Mouse (Mus musculus) neural tube, embryonic 11.5 days (tissue): ENCODE data around the gene Wfdc8. TPM values are rescaled to one million over a fixed set of nuclear protein-coding genes. Genes with fewer than 3 reads are reported as not detected.

Source experiments
- ATAC-seq: fragments of 200-750 bp; cut with Nextera tagmentation; 2 replicates; pipeline ENCODE4 v1.8.0; 2017; ENCODE audit warnings: moderate number of reproducible peaks, mild to moderate bottlenecking, moderate TSS enrichment, moderate library complexity; ENCODE audit not compliant: insufficient read depth, low FRiP score, low TSS enrichment
- DNase-seq: peaks from one replicate; pipeline ENCODE4 v3.0.0-alpha.2; 2015; ENCODE audit warnings: low spot score
- H3K27ac ChIP-seq: fragments of 300-500 bp; sonication (generic); 2 replicates; pipeline ENCODE4 v1.5.1; 2014; ENCODE audit warnings: low read depth, mild to moderate bottlenecking, low read length
- H3K27me3 ChIP-seq: fragments of 300-500 bp; sonication (generic); 2 replicates; pipeline ENCODE4 v1.6.1; 2014; ENCODE audit warnings: mild to moderate bottlenecking, low read length, mixed read lengths; ENCODE audit not compliant: control insufficient read depth, insufficient read depth
- H3K36me3 ChIP-seq: fragments of 300-500 bp; sonication (generic); 2 replicates; pipeline ENCODE4 v1.6.1; 2014; ENCODE audit warnings: mild to moderate bottlenecking, low read length, moderate library complexity, mixed read lengths; ENCODE audit not compliant: control insufficient read depth, insufficient read depth
- H3K4me1 ChIP-seq: fragments of 300-500 bp; sonication (generic); 2 replicates; pipeline ENCODE4 v1.6.1; 2014; ENCODE audit warnings: low read length, mixed read lengths; ENCODE audit not compliant: control insufficient read depth, insufficient read depth
- H3K4me2 ChIP-seq: fragments of 300-500 bp; sonication (generic); 2 replicates; pipeline ENCODE4 v1.6.1; 2014; ENCODE audit warnings: low read depth, mild to moderate bottlenecking, moderate library complexity
- H3K4me3 ChIP-seq: fragments of 300-500 bp; sonication (generic); 2 replicates; pipeline ENCODE4 v1.5.1; 2014; ENCODE audit warnings: low read depth, low read length
- H3K9ac ChIP-seq: fragments of 300-500 bp; sonication (generic); 2 replicates; pipeline ENCODE4 v1.6.1; 2014; ENCODE audit warnings: mild to moderate bottlenecking, low read length
- H3K9me3 ChIP-seq: fragments of 300-500 bp; sonication (generic); 2 replicates; pipeline ENCODE4 v1.6.1; 2016; ENCODE audit warnings: low read length; ENCODE audit not compliant: control insufficient read depth
- WGBS: fragments of 180-500 bp; shearing (Covaris S2); extraction: QIAGEN DNeasy Blood & Tissue Kit; methylation state at CpG from one replicate; pipeline ENCODE4 v1.1.7; 2014; 5-methylcytosine and 5-hydroxymethylcytosine counted together
- polyA plus RNA-seq: library from polyadenylated mRNA; unstranded; fragments of >200 nt; fragmentation: Nextera tagmentation; extraction: Ambion mirVana; gene quantifications from 2 replicates; pipeline ENCODE4 v1.2.1, GENCODE M21; 2014

Wfdc8 gene
- polyA plus RNA-seq, 1 experiment from 2014 or later: not detected

GRCm38 (mm10) chr2:164551502-164551901 lies 61.9 kb downstream of the Wfdc8 start:
- no peak overlapping the region for H3K4me3 ChIP-seq
- H3K4me1 ChIP-seq: no peaks in the 10 kb centered on the region
- no peak overlapping the region for H3K4me2 ChIP-seq
- no peak overlapping the region for H3K27ac ChIP-seq
- no peak for DNase-seq
- no peaks in the 10 kb centered on the region for H3K27me3 ChIP-seq
- no peaks in the 10 kb centered on the region for H3K36me3 ChIP-seq
- WGBS: 89% methylated on average over 9 of the region's 9 CpGs
- no peak overlapping the region for H3K9ac ChIP-seq
- no peak for ATAC-seq
- no peaks in the 10 kb centered on the region for H3K9me3 ChIP-seq

GRCm38 (mm10) chr2:164550895-164551269 lies 62.5 kb downstream of the Wfdc8 start:
- ATAC-seq (no peak), DNase-seq (no peak)
- no peak overlapping the region for H3K27ac ChIP-seq
- H3K36me3 ChIP-seq: no peaks in the 10 kb centered on the region
- no peaks in the 10 kb centered on the region for H3K9me3 ChIP-seq
- H3K4me1 ChIP-seq: no peaks in the 10 kb centered on the region
- no peak overlapping the region for H3K9ac ChIP-seq
- H3K4me2 ChIP-seq: no peak overlapping the region
- no peaks in the 10 kb centered on the region for H3K27me3 ChIP-seq
- 69% methylated on average over 2 of the region's 2 CpGs for WGBS
- no peak overlapping the region for H3K4me3 ChIP-seq

- no peaks in the 10 kb centered on the region for H3K27me3 ChIP-seq
- no peak overlapping the region for H3K4me3 ChIP-seq
- DNase-seq (no peak), ATAC-seq (no peak)
- no peak overlapping the region for H3K27ac ChIP-seq
- H3K4me2 ChIP-seq: no peak overlapping the region
- no peaks in the 10 kb centered on the region for H3K9me3 ChIP-seq
- WGBS: 21% methylated on average over 10 of the region's 10 CpGs
- H3K36me3 ChIP-seq: no peaks in the 10 kb centered on the region
- no peaks in the 10 kb centered on the region for H3K4me1 ChIP-seq
- no peak overlapping the region for H3K9ac ChIP-seq
Measured at GRCm38 (mm10) chr2:164549963-164550894, 63.2 kb downstream of the Wfdc8 start.

- no peak overlapping the region for H3K27ac ChIP-seq
- H3K9me3 ChIP-seq: no peaks in the 10 kb centered on the region
- no peak overlapping the region for H3K4me3 ChIP-seq
- H3K4me2 ChIP-seq: no peak overlapping the region
- no peak for DNase-seq
- 55% methylated on average over 4 of the region's 4 CpGs for WGBS
- H3K27me3 ChIP-seq: no peaks in the 10 kb centered on the region
- ATAC-seq: no peak
- H3K36me3 ChIP-seq: no peaks in the 10 kb centered on the region
- no peak overlapping the region for H3K9ac ChIP-seq
- H3K4me1 ChIP-seq: no peaks in the 10 kb centered on the region
Measured at GRCm38 (mm10) chr2:164549338-164549737, 64.1 kb downstream of the Wfdc8 start.

Other genes starting within 250 kb of the Wfdc8 start
- gene Slpi, start 224.5 kb downstream of the Wfdc8 start, polyA plus RNA-seq: 1.1 and 1.3 TPM in 2 replicates
- not detected in 2 replicates for gene Rbpjl, start 210.5 kb downstream of the Wfdc8 start, polyA plus RNA-seq
- gene Matn4, start 208.5 kb downstream of the Wfdc8 start, polyA plus RNA-seq: 0.48 and 0.61 TPM in 2 replicates
- 11.0 and 11.5 TPM in 2 replicates for gene Sdc4, start 169.7 kb downstream of the Wfdc8 start, polyA plus RNA-seq
- 64.2 and 64.4 TPM in 2 replicates for gene Sys1, start 156.7 kb downstream of the Wfdc8 start, polyA plus RNA-seq
- 4.9 and 6.4 TPM in 2 replicates for gene Gm20458, start 152.7 kb downstream of the Wfdc8 start, polyA plus RNA-seq
- gene Trp53tg5, start 139.9 kb downstream of the Wfdc8 start, polyA plus RNA-seq: not detected in 2 replicates
- 3.5 and 4.5 TPM in 2 replicates for gene Dbndd2, start 127.5 kb downstream of the Wfdc8 start, polyA plus RNA-seq
- 55.0 and 57.4 TPM in 2 replicates for gene Pigt, start 116.1 kb downstream of the Wfdc8 start, polyA plus RNA-seq
- 8.4 and 13.8 TPM in 2 replicates for gene Wfdc2, start 51.2 kb downstream of the Wfdc8 start, polyA plus RNA-seq
- gene Spint3, start 40.2 kb downstream of the Wfdc8 start, polyA plus RNA-seq: not detected in 2 replicates
- not detected in 2 replicates for gene Wfdc6a, start 28.2 kb downstream of the Wfdc8 start, polyA plus RNA-seq
- gene Eppin, start 20.0 kb downstream of the Wfdc8 start, polyA plus RNA-seq: not detected in 2 replicates
- not detected in 2 replicates for gene Wfdc6b, start 104 bp downstream of the Wfdc8 start, polyA plus RNA-seq
- gene Wfdc16, start 25.2 kb upstream of the Wfdc8 start, polyA plus RNA-seq: not detected in 2 replicates
- not detected in 2 replicates for gene Wfdc10, start 42.4 kb upstream of the Wfdc8 start, polyA plus RNA-seq
- gene Wfdc9, start 43.0 kb upstream of the Wfdc8 start, polyA plus RNA-seq: not detected in 2 replicates
- not detected in 2 replicates for gene Wfdc11, start 60.5 kb upstream of the Wfdc8 start, polyA plus RNA-seq
- 0.30 TPM in 1 of 2 replicates, not detected in the other for gene Wfdc13, start 71.5 kb upstream of the Wfdc8 start, polyA plus RNA-seq
- gene Spint4, start 84.9 kb upstream of the Wfdc8 start, polyA plus RNA-seq: not detected in 2 replicates
- not detected in 2 replicates for gene Spint5, start 101.7 kb upstream of the Wfdc8 start, polyA plus RNA-seq
- gene Wfdc3, start 132.3 kb upstream of the Wfdc8 start, polyA plus RNA-seq: 0.13 and 1.4 TPM in 2 replicates
- gene Dnttip1, start 132.4 kb upstream of the Wfdc8 start, polyA plus RNA-seq: 67.9 and 77.0 TPM in 2 replicates
- 449 and 453 TPM in 2 replicates for gene Ube2c, start 156.3 kb upstream of the Wfdc8 start, polyA plus RNA-seq
- gene Tnnc2, start 166.3 kb upstream of the Wfdc8 start, polyA plus RNA-seq: 43.2 and 55.4 TPM in 2 replicates
- 11.2 and 14.1 TPM in 2 replicates for gene Snx21, start 172.2 kb upstream of the Wfdc8 start, polyA plus RNA-seq
- gene Acot8, start 191.3 kb upstream of the Wfdc8 start, polyA plus RNA-seq: 15.1 TPM in 2 replicates
- 12.9 and 14.0 TPM in 2 replicates for gene Zswim3, start 191.5 kb upstream of the Wfdc8 start, polyA plus RNA-seq
- 22.9 and 23.2 TPM in 2 replicates for gene Zswim1, start 209.1 kb upstream of the Wfdc8 start, polyA plus RNA-seq
- gene Spata25, start 214.9 kb upstream of the Wfdc8 start, polyA plus RNA-seq: not detected in 2 replicates
- gene Ctsa, start 219.2 kb upstream of the Wfdc8 start, polyA plus RNA-seq: 87.9 and 88.6 TPM in 2 replicates
- 3.8 and 4.8 TPM in 2 replicates for gene Neurl2, start 219.8 kb upstream of the Wfdc8 start, polyA plus RNA-seq
- gene Pltp, start 244.1 kb upstream of the Wfdc8 start, polyA plus RNA-seq: 58.4 and 58.9 TPM in 2 replicates